Mouse (Mus musculus) forebrain, embryonic 14.5 days (tissue): ENCODE results near the gene Gpr27. TPM values are rescaled to one million over a fixed set of nuclear protein-coding genes. Genes with fewer than 3 reads are reported as not detected.
A peak's percentile ranks its signal among the peaks of the same experiment; 100 is the strongest.

Experiments used
- ATAC-seq: fragments of 200-750 bp; cut with Nextera tagmentation; 2 replicates; pipeline ENCODE4 v1.8.0; 2017; ENCODE audit warnings: mild to moderate bottlenecking, moderate library complexity
- DNase-seq: peaks from one replicate; pipeline ENCODE4 v3.0.0-alpha.2; 2015; ENCODE audit warnings: low spot score
- H3K27ac ChIP-seq: fragments of 300-500 bp; sonication (generic); 2 replicates; pipeline ENCODE4 v1.5.1; 2014; ENCODE audit warnings: low read depth, mild to moderate bottlenecking, control low read depth, low read length, moderate library complexity
- H3K27me3 ChIP-seq: fragments of 300-500 bp; sonication (generic); replicated peaks from 2 replicates; pipeline ENCODE4 v1.6.1; 2014; ENCODE audit warnings: low read length, control low read depth, mixed read lengths; ENCODE audit not compliant: control insufficient read depth, insufficient read depth
- H3K36me3 ChIP-seq: fragments of 300-500 bp; sonication (generic); 2 replicates; pipeline ENCODE4 v1.6.1; 2014; ENCODE audit warnings: low read length, control low read depth; ENCODE audit not compliant: control insufficient read depth, insufficient read depth
- H3K4me1 ChIP-seq: fragments of 300-500 bp; sonication (generic); 2 replicates; pipeline ENCODE4 v1.6.1; 2014; ENCODE audit warnings: antibody characterized with exemption, low read length, control low read depth; ENCODE audit not compliant: control insufficient read depth, insufficient read depth
- H3K4me2 ChIP-seq: fragments of 300-500 bp; sonication (generic); 2 replicates; pipeline ENCODE4 v1.6.1; 2014; ENCODE audit warnings: mild to moderate bottlenecking, control low read depth, low read length
- H3K4me3 ChIP-seq: fragments of 300-500 bp; sonication (generic); 2 replicates; pipeline ENCODE4 v1.5.1; 2014; ENCODE audit warnings: low read depth, low read length, control low read depth
- H3K9ac ChIP-seq: fragments of 300-500 bp; sonication (generic); 2 replicates; pipeline ENCODE4 v1.6.1; 2014; ENCODE audit warnings: mild to moderate bottlenecking, low read length, control low read depth, moderate library complexity
- H3K9me3 ChIP-seq: fragments of 300-500 bp; sonication (generic); replicated peaks from 2 replicates; pipeline ENCODE4 v1.6.1; 2016; ENCODE audit warnings: low read length, control low read depth, mixed read lengths; ENCODE audit not compliant: control insufficient read depth
- WGBS: fragments of 180-500 bp; shearing (Covaris S2); extraction: QIAGEN DNeasy Blood & Tissue Kit; methylation state at CpG from one replicate; pipeline ENCODE4 v1.1.7; 2014; 5-methylcytosine and 5-hydroxymethylcytosine counted together
- polyA plus RNA-seq: library from polyadenylated mRNA; unstranded; fragments of >200 nt; fragmentation: Nextera tagmentation; extraction: Ambion mirVana; gene quantifications from 2 replicates; pipeline ENCODE4 v1.2.1, GENCODE M21; 2014

Gpr27 gene
- 14.7 and 16.4 TPM in 2 replicates for polyA plus RNA-seq

GRCm38 (mm10) chr6:99692206-99692915 is at the start of gene Gpr27:
Gene Gpr27, plus strand, starts transcription at chr6:99692679.
- Histone ChIP-seq H3K4me1 (peaks cover 14% of the 10 kb centered on the region), H3K4me3 (peak within 1 kb of the TSS; percentile 74), H3K36me3 (no peaks in the 10 kb centered on the region), H3K27ac (peak within 1 kb of the TSS; percentile 90), H3K9me3 (no peaks in the 10 kb centered on the region), H3K9ac (peak within 1 kb of the TSS; percentile 89), H3K27me3 (peaks cover 21% of the 10 kb centered on the region; the same call in 1 of the 2 replicates), H3K4me2 (peak within 1 kb of the TSS; percentile 85)
- peak; percentile 58 for DNase-seq
- peak; percentile 86 for ATAC-seq
- under 1% methylated on average over 86 of the region's 112 CpGs for WGBS

- no peaks in the 10 kb centered on the region for H3K27me3 ChIP-seq
- H3K9me3 ChIP-seq = no peaks in the 10 kb centered on the region
- H3K36me3 ChIP-seq = peaks cover 18% of the 10 kb centered on the region
- H3K4me3 ChIP-seq = no peak overlapping the region
- 61% methylated on average over 10 of the region's 10 CpGs for WGBS
- peaks cover 7% of the 10 kb centered on the region; the same call in 1 of the 2 replicates for H3K4me1 ChIP-seq
- no peak overlapping the region for H3K4me2 ChIP-seq
- no peak overlapping the region for H3K9ac ChIP-seq
- ATAC-seq = no peak
- H3K27ac ChIP-seq = no peak overlapping the region
- peak; percentile 38 for DNase-seq
These were observed 48.9 kb upstream of the Gpr27 start for GRCm38 (mm10) chr6:99643439-99644199.

GRCm38 (mm10) chr6:99644386-99644785 is 48.1 kb upstream of the Gpr27 start:
- DNase-seq (no peak), ATAC-seq (no peak)
- 70% methylated on average over 5 of the region's 5 CpGs for WGBS
- no peaks in the 10 kb centered on the region for H3K9me3 ChIP-seq
- peaks cover 7% of the 10 kb centered on the region; the same call in 1 of the 2 replicates for H3K4me1 ChIP-seq
- no peak overlapping the region for H3K9ac ChIP-seq
- H3K4me2 ChIP-seq = no peak overlapping the region
- H3K4me3 ChIP-seq = no peak overlapping the region
- H3K36me3 ChIP-seq = peaks cover 15% of the 10 kb centered on the region; the same call in 1 of the 2 replicates
- H3K27me3 ChIP-seq = no peaks in the 10 kb centered on the region
- H3K27ac ChIP-seq = no peak overlapping the region

DNA sequence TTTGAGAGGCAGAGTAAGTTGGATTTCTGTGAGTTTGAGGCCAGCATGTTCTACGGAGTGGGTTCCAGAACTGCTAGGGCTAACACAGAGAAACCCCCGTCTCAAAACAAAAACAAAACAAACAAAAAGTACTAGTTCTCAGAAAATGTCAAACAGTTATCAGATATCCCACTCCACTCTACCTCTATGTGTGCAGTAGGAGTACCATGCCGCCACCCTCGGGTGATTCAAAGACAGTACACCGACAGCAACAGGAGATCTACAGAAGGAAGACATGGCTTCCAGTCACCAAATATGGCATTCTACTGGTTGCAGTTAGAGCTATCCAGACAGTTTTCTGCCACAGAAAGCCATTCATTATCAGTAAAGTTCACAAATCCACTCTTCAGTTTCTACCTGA is 47.6 kb upstream of the Gpr27 start:
- DNase-seq = no peak
- no peak overlapping the region for H3K9ac ChIP-seq
- H3K4me1 ChIP-seq = peaks cover 7% of the 10 kb centered on the region; the same call in 1 of the 2 replicates
- H3K4me2 ChIP-seq = no peak overlapping the region
- no peak for ATAC-seq
- H3K36me3 ChIP-seq = 0 out of 2 replicates have a peak, but pooled peaks cover 10% of the 10 kb centered on the region
- H3K9me3 ChIP-seq = no peaks in the 10 kb centered on the region
- no peak overlapping the region for H3K4me3 ChIP-seq
- H3K27me3 ChIP-seq = no peaks in the 10 kb centered on the region
- no peak overlapping the region for H3K27ac ChIP-seq
- 90% methylated on average over 5 of the region's 5 CpGs for WGBS

- ATAC-seq (no peak), DNase-seq (no peak)
- Histone ChIP-seq H3K27ac (no peak overlapping the region), H3K4me1 (peaks cover 7% of the 10 kb centered on the region; the same call in 1 of the 2 replicates), H3K4me2 (no peak overlapping the region), H3K4me3 (no peak overlapping the region), H3K36me3 (0 out of 2 replicates have a peak, but pooled peaks cover 6% of the 10 kb centered on the region), H3K9ac (no peak overlapping the region), H3K27me3 (no peaks in the 10 kb centered on the region), H3K9me3 (no peaks in the 10 kb centered on the region)
- WGBS = 76% methylated on average over 10 of the region's 10 CpGs
These were observed 46.1 kb upstream of the Gpr27 start for GRCm38 (mm10) chr6:99646344-99646743.

GRCm38 (mm10) chr6:99649307-99649706 is 43.2 kb upstream of the Gpr27 start:
- H3K4me1 ChIP-seq = no peaks in the 10 kb centered on the region; the same call in 1 of the 2 replicates
- no peaks in the 10 kb centered on the region for H3K9me3 ChIP-seq
- no peak overlapping the region for H3K4me2 ChIP-seq
- WGBS = 78% methylated on average over 2 of the region's 2 CpGs
- no peak overlapping the region for H3K4me3 ChIP-seq
- no peak overlapping the region for H3K9ac ChIP-seq
- ATAC-seq (no peak), DNase-seq (no peak)
- H3K27ac ChIP-seq = no peak overlapping the region
- no peaks in the 10 kb centered on the region for H3K27me3 ChIP-seq
- H3K36me3 ChIP-seq = 0 out of 2 replicates have a peak, but pooled peaks cover 6% of the 10 kb centered on the region

GRCm38 (mm10) chr6:99652341-99652740 is 40.1 kb upstream of the Gpr27 start:
- 81% methylated on average over 2 of the region's 2 CpGs for WGBS
- H3K27me3 ChIP-seq = no peaks in the 10 kb centered on the region
- no peaks in the 10 kb centered on the region for H3K36me3 ChIP-seq
- no peak overlapping the region for H3K4me3 ChIP-seq
- no peak overlapping the region for H3K27ac ChIP-seq
- no peak overlapping the region for H3K4me2 ChIP-seq
- ATAC-seq (peak; percentile 48; the same call in 1 of the 2 replicates), DNase-seq (peak; percentile 72)
- H3K9me3 ChIP-seq = no peaks in the 10 kb centered on the region
- H3K9ac ChIP-seq = no peak overlapping the region
- no peaks in the 10 kb centered on the region for H3K4me1 ChIP-seq

GRCm38 (mm10) chr6:99654343-99654742 is 38.1 kb upstream of the Gpr27 start:
- H3K4me1 ChIP-seq = no peaks in the 10 kb centered on the region
- no peak overlapping the region for H3K4me2 ChIP-seq
- no peak overlapping the region for H3K4me3 ChIP-seq
- ATAC-seq (no peak), DNase-seq (no peak)
- H3K27me3 ChIP-seq = no peaks in the 10 kb centered on the region
- WGBS = 54% methylated on average over 5 of the region's 5 CpGs
- H3K27ac ChIP-seq = no peak overlapping the region
- H3K9me3 ChIP-seq = no peaks in the 10 kb centered on the region
- H3K9ac ChIP-seq = no peak overlapping the region
- H3K36me3 ChIP-seq = no peaks in the 10 kb centered on the region
